Mouse (Mus musculus): Measurements from ENCODE around the gene Trpv3. TPM values are rescaled to one million over a fixed set of nuclear protein-coding genes. Genes with fewer than 3 reads are reported as not detected.

Trpv3 gene
- polyA plus RNA-seq, 1 experiment = 0.05 TPM

GRCm38 (mm10) chr11:73280710-73281109 is 13.5 kb downstream of the Trpv3 start:
- Histone ChIP-seq H3K4me2 (ENCODE audit: low read depth) (no peak overlapping the region), H3ac (ENCODE audit: control insufficient read depth, insufficient read length) (no peak overlapping the region), H3K79me2 (ENCODE audit: control insufficient read depth, insufficient read depth) (no peaks in the 10 kb centered on the region), H3K4me3 (no peak overlapping the region), H3K36me3 (ENCODE audit: control insufficient read depth, insufficient read depth) (no peaks in the 10 kb centered on the region), H3K27me3 (ENCODE audit: control insufficient read depth, insufficient read depth, insufficient read length) (no peaks in the 10 kb centered on the region)
- TF ChIP-seq TCF3 (IDR thresholded peaks at IDR 0.05; ENCODE audit: insufficient read length, low read depth) = no peak
- TF ChIP-seq USF1 (IDR thresholded peaks at IDR 0.05; ENCODE audit: low read depth) = no peak
- TF ChIP-seq MYOD1 (IDR thresholded peaks at IDR 0.05; ENCODE audit: control insufficient read depth in 1 of 3, insufficient read length in 2 of 3, low read depth in 2 of 3) = no peak
- no peak for TF ChIP-seq MAX (IDR thresholded peaks at IDR 0.05; ENCODE audit: low read depth)
- no peak for TF ChIP-seq CEBPB (IDR thresholded peaks at IDR 0.05; ENCODE audit: insufficient read depth, poor library complexity, severe bottlenecking)
- no peak for TF ChIP-seq E2F4 (IDR thresholded peaks at IDR 0.05; ENCODE audit: insufficient read depth)
- no peak for TF ChIP-seq MYOG (IDR thresholded peaks at IDR 0.05; ENCODE audit: control insufficient read depth in 1 of 3, insufficient read depth in 1 of 3, insufficient read length in 2 of 3, low read depth in 2 of 3)
- TF ChIP-seq POLR2A (IDR thresholded peaks at IDR 0.05; ENCODE audit: insufficient read length, low read depth) = no peak
- TF ChIP-seq TCF12 (IDR thresholded peaks at IDR 0.05; ENCODE audit: insufficient read depth, poor library complexity, severe bottlenecking) = no peak
- no peak for TF ChIP-seq SRF (IDR thresholded peaks at IDR 0.05; ENCODE audit: control insufficient read depth, insufficient read length, low read depth)
- TF ChIP-seq REST (IDR thresholded peaks at IDR 0.05; ENCODE audit: insufficient read depth, insufficient read length) = no peak
- no peak for TF ChIP-seq POLR2AphosphoS2 (IDR thresholded peaks at IDR 0.05; ENCODE audit: insufficient read length, low read depth)

- Histone ChIP-seq H3K36me3 (ENCODE audit: control insufficient read depth, insufficient read depth) (no peaks in the 10 kb centered on the region), H3K79me2 (ENCODE audit: control insufficient read depth, insufficient read depth) (no peaks in the 10 kb centered on the region), H3ac (ENCODE audit: control insufficient read depth, insufficient read length) (no peak overlapping the region), H3K4me2 (ENCODE audit: low read depth) (no peak overlapping the region), H3K27me3 (ENCODE audit: control insufficient read depth, insufficient read depth, insufficient read length) (no peaks in the 10 kb centered on the region), H3K4me3 (no peak overlapping the region)
- TF ChIP-seq MYOG (IDR thresholded peaks at IDR 0.05; ENCODE audit: control insufficient read depth in 1 of 3, insufficient read depth in 1 of 3, insufficient read length in 2 of 3, low read depth in 2 of 3) (no peak), POLR2A (IDR thresholded peaks at IDR 0.05; ENCODE audit: insufficient read length, low read depth) (no peak), POLR2AphosphoS2 (IDR thresholded peaks at IDR 0.05; ENCODE audit: insufficient read length, low read depth) (no peak), SRF (IDR thresholded peaks at IDR 0.05; ENCODE audit: control insufficient read depth, insufficient read length, low read depth) (no peak)
These were observed 14.4 kb downstream of the Trpv3 start for GRCm38 (mm10) chr11:73281528-73282027.

GRCm38 (mm10) chr11:73283369-73283768 is 16.2 kb downstream of the Trpv3 start:
- H3K27me3 ChIP-seq (ENCODE audit: control insufficient read depth, insufficient read depth, insufficient read length) = no peaks in the 10 kb centered on the region
- no peaks in the 10 kb centered on the region for H3K79me2 ChIP-seq (ENCODE audit: control insufficient read depth, insufficient read depth)
- no peak overlapping the region for H3K4me3 ChIP-seq
- no peak for TF ChIP-seq TCF12 (IDR thresholded peaks at IDR 0.05; ENCODE audit: insufficient read depth, poor library complexity, severe bottlenecking)
- no peak for TF ChIP-seq USF1 (IDR thresholded peaks at IDR 0.05; ENCODE audit: low read depth)
- no peak for TF ChIP-seq MAX (IDR thresholded peaks at IDR 0.05; ENCODE audit: low read depth)
- no peak for TF ChIP-seq REST (IDR thresholded peaks at IDR 0.05; ENCODE audit: insufficient read depth, insufficient read length)
- no peak for TF ChIP-seq SRF (IDR thresholded peaks at IDR 0.05; ENCODE audit: control insufficient read depth, insufficient read length, low read depth)
- TF ChIP-seq MYOG (IDR thresholded peaks at IDR 0.05; ENCODE audit: control insufficient read depth in 1 of 3, insufficient read depth in 1 of 3, insufficient read length in 2 of 3, low read depth in 2 of 3) = no peak
- TF ChIP-seq E2F4 (IDR thresholded peaks at IDR 0.05; ENCODE audit: insufficient read depth) = no peak
- TF ChIP-seq POLR2AphosphoS2 (IDR thresholded peaks at IDR 0.05; ENCODE audit: insufficient read length, low read depth) = no peak
- TF ChIP-seq TCF3 (IDR thresholded peaks at IDR 0.05; ENCODE audit: insufficient read length, low read depth) = no peak
- no peak for TF ChIP-seq CEBPB (IDR thresholded peaks at IDR 0.05; ENCODE audit: insufficient read depth, poor library complexity, severe bottlenecking)
- TF ChIP-seq POLR2A (IDR thresholded peaks at IDR 0.05; ENCODE audit: insufficient read length, low read depth) = no peak
- no peak for TF ChIP-seq MYOD1 (IDR thresholded peaks at IDR 0.05; ENCODE audit: control insufficient read depth in 1 of 3, insufficient read length in 2 of 3, low read depth in 2 of 3)
- no peak overlapping the region for H3K4me2 ChIP-seq (ENCODE audit: low read depth)
- no peaks in the 10 kb centered on the region for H3K36me3 ChIP-seq (ENCODE audit: control insufficient read depth, insufficient read depth)
- no peak overlapping the region for H3ac ChIP-seq (ENCODE audit: control insufficient read depth, insufficient read length)

- no peaks in the 10 kb centered on the region for H3K79me2 ChIP-seq (ENCODE audit: control insufficient read depth, insufficient read depth)
- H3K4me3 ChIP-seq = no peak overlapping the region
- H3K36me3 ChIP-seq (ENCODE audit: control insufficient read depth, insufficient read depth) = no peaks in the 10 kb centered on the region
- H3ac ChIP-seq (ENCODE audit: control insufficient read depth, insufficient read length) = no peak overlapping the region
- H3K4me2 ChIP-seq (ENCODE audit: low read depth) = peak overlapping the region; percentile 30
- TF ChIP-seq USF1 (IDR thresholded peaks at IDR 0.05; ENCODE audit: low read depth) (no peak), MAX (IDR thresholded peaks at IDR 0.05; ENCODE audit: low read depth) (no peak), REST (IDR thresholded peaks at IDR 0.05; ENCODE audit: insufficient read depth, insufficient read length) (no peak), CEBPB (IDR thresholded peaks at IDR 0.05; ENCODE audit: insufficient read depth, poor library complexity, severe bottlenecking) (0 out of 2 replicates have a peak, but pooled peaks have one; percentile 37)
- no peaks in the 10 kb centered on the region for H3K27me3 ChIP-seq (ENCODE audit: control insufficient read depth, insufficient read depth, insufficient read length)
These were observed 16.7 kb downstream of the Trpv3 start for GRCm38 (mm10) chr11:73283926-73284325.

- no peaks in the 10 kb centered on the region for H3K36me3 ChIP-seq (ENCODE audit: control insufficient read depth, insufficient read depth)
- TF ChIP-seq CEBPB (IDR thresholded peaks at IDR 0.05; ENCODE audit: insufficient read depth, poor library complexity, severe bottlenecking) (peak; percentile 81), MAX (IDR thresholded peaks at IDR 0.05; ENCODE audit: low read depth) (no peak)
- peak overlapping the region; percentile 30 for H3K4me2 ChIP-seq (ENCODE audit: low read depth)
- H3K4me3 ChIP-seq = no peak overlapping the region
- H3ac ChIP-seq (ENCODE audit: control insufficient read depth, insufficient read length) = no peak overlapping the region
- no peaks in the 10 kb centered on the region for H3K79me2 ChIP-seq (ENCODE audit: control insufficient read depth, insufficient read depth)
- no peaks in the 10 kb centered on the region for H3K27me3 ChIP-seq (ENCODE audit: control insufficient read depth, insufficient read depth, insufficient read length)
These were observed 17.2 kb downstream of the Trpv3 start for GRCm38 (mm10) chr11:73284351-73284750.
